Mouse (Mus musculus): Measurements from ENCODE around the gene Apool. TPM values are rescaled to one million over a fixed set of nuclear protein-coding genes. Genes with fewer than 3 reads are reported as not detected.

Apool gene
- polyA plus RNA-seq (2014; fragmentation: Nextera tagmentation; extraction: Ambion mirVana): 74.2 and 81.4 TPM in 2 replicates

GRCm38 (mm10) chrX:112310804-112311530 lies at the start of gene Apool:
TSS of gene Apool (plus strand) at chrX:112311334.
- Histone ChIP-seq H3K27ac (ENCODE audit: low read depth, low read length) (no peak within 1 kb of the TSS), H3K9ac (ENCODE audit: low read length) (peak within 1 kb of the TSS; percentile 67), H3K4me2 (peak within 1 kb of the TSS; percentile 33), H3K36me3 (ENCODE audit: control insufficient read depth, insufficient read depth, low read length) (no peaks in the 10 kb centered on the region), H3K27me3 (ENCODE audit: control insufficient read depth, insufficient read depth, low read length) (no peaks in the 10 kb centered on the region), H3K4me1 (ENCODE audit: control insufficient read depth, insufficient read depth, low read length) (no peaks in the 10 kb centered on the region; the same call in 1 of the 2 replicates), H3K9me3 (ENCODE audit: control insufficient read depth, low read length) (no peaks in the 10 kb centered on the region), H3K4me3 (ENCODE audit: low read depth, low read length) (peak within 1 kb of the TSS; percentile 51)
- peak; percentile 98 for DNase-seq (ENCODE audit: low spot score, missing footprints)
- ATAC-seq (ENCODE audit: low FRiP score): peak; percentile 98
- WGBS: 21% methylated on average over 18 of the region's 18 CpGs

- Histone ChIP-seq H3K27me3 (ENCODE audit: control insufficient read depth, insufficient read depth, low read length) (no peaks in the 10 kb centered on the region), H3K36me3 (ENCODE audit: control insufficient read depth, insufficient read depth, low read length) (no peaks in the 10 kb centered on the region), H3K4me2 (no peak overlapping the region), H3K4me3 (ENCODE audit: low read depth, low read length) (no peak overlapping the region), H3K9ac (ENCODE audit: low read length) (no peak overlapping the region), H3K9me3 (ENCODE audit: control insufficient read depth, low read length) (no peaks in the 10 kb centered on the region), H3K4me1 (ENCODE audit: control insufficient read depth, insufficient read depth, low read length) (no peaks in the 10 kb centered on the region), H3K27ac (ENCODE audit: low read depth, low read length) (no peak overlapping the region)
- no peak for DNase-seq (ENCODE audit: low spot score, missing footprints)
- WGBS: 92% methylated on average over 1 of the region's 1 CpGs
- no peak for ATAC-seq (ENCODE audit: low FRiP score)
Measured at GRCm38 (mm10) chrX:112273550-112273949, 37.6 kb upstream of the Apool start.

GRCm38 (mm10) chrX:112311531-112311887 lies 375 bp downstream of the Apool start:
- ATAC-seq (ENCODE audit: low FRiP score): peak; percentile 77
- 8% methylated on average over 12 of the region's 12 CpGs for WGBS

GRCm38 (mm10) chrX:112312094-112312493 lies 960 bp downstream of the Apool start:
- no peaks in the 10 kb centered on the region; the same call in 1 of the 2 replicates for H3K4me1 ChIP-seq (ENCODE audit: control insufficient read depth, insufficient read depth, low read length)
- H3K36me3 ChIP-seq (ENCODE audit: control insufficient read depth, insufficient read depth, low read length): no peaks in the 10 kb centered on the region
- ATAC-seq (ENCODE audit: low FRiP score) (no peak), DNase-seq (ENCODE audit: low spot score, missing footprints) (no peak)
- H3K27ac ChIP-seq (ENCODE audit: low read depth, low read length): no peak overlapping the region
- peak overlapping the region; percentile 33 for H3K4me2 ChIP-seq
- no peaks in the 10 kb centered on the region for H3K9me3 ChIP-seq (ENCODE audit: control insufficient read depth, low read length)
- H3K9ac ChIP-seq (ENCODE audit: low read length): peak overlapping the region; percentile 67; the same call in 1 of the 2 replicates
- H3K27me3 ChIP-seq (ENCODE audit: control insufficient read depth, insufficient read depth, low read length): no peaks in the 10 kb centered on the region
- WGBS: 45% methylated on average over 1 of the region's 1 CpGs
- H3K4me3 ChIP-seq (ENCODE audit: low read depth, low read length): peak overlapping the region; percentile 51

More at GRCm38 (mm10) chrX:112311531-112311887, 375 bp downstream of the Apool start:
- H3K4me1 ChIP-seq (ENCODE audit: control insufficient read depth, insufficient read depth, low read length): no peaks in the 10 kb centered on the region; the same call in 1 of the 2 replicates
- H3K27ac ChIP-seq (ENCODE audit: low read depth, low read length): no peak overlapping the region
- H3K4me3 ChIP-seq (ENCODE audit: low read depth, low read length): peak overlapping the region; percentile 51
- peak overlapping the region; percentile 33 for H3K4me2 ChIP-seq
- H3K9ac ChIP-seq (ENCODE audit: low read length): peak overlapping the region; percentile 67
- H3K9me3 ChIP-seq (ENCODE audit: control insufficient read depth, low read length): no peaks in the 10 kb centered on the region
- H3K27me3 ChIP-seq (ENCODE audit: control insufficient read depth, insufficient read depth, low read length): no peaks in the 10 kb centered on the region
- no peaks in the 10 kb centered on the region for H3K36me3 ChIP-seq (ENCODE audit: control insufficient read depth, insufficient read depth, low read length)
- DNase-seq (ENCODE audit: low spot score, missing footprints): peak; percentile 93

GRCm38 (mm10) chrX:112320273-112320672 lies 9.1 kb downstream of the Apool start:
- no peak overlapping the region for H3K9ac ChIP-seq (ENCODE audit: low read length)
- no peak overlapping the region for H3K4me2 ChIP-seq
- no peak for DNase-seq (ENCODE audit: low spot score, missing footprints)
- H3K4me1 ChIP-seq (ENCODE audit: control insufficient read depth, insufficient read depth, low read length): no peaks in the 10 kb centered on the region
- no peaks in the 10 kb centered on the region for H3K27me3 ChIP-seq (ENCODE audit: control insufficient read depth, insufficient read depth, low read length)
- no peaks in the 10 kb centered on the region for H3K9me3 ChIP-seq (ENCODE audit: control insufficient read depth, low read length)
- H3K36me3 ChIP-seq (ENCODE audit: control insufficient read depth, insufficient read depth, low read length): no peaks in the 10 kb centered on the region
- no peak overlapping the region for H3K4me3 ChIP-seq (ENCODE audit: low read depth, low read length)
- no peak for ATAC-seq (ENCODE audit: low FRiP score)
- H3K27ac ChIP-seq (ENCODE audit: low read depth, low read length): no peak overlapping the region

GRCm38 (mm10) chrX:112339486-112339885 lies 28.4 kb downstream of the Apool start:
- Histone ChIP-seq H3K9me3 (ENCODE audit: control insufficient read depth, low read length) (no peaks in the 10 kb centered on the region), H3K4me3 (ENCODE audit: low read depth, low read length) (no peak overlapping the region), H3K4me1 (ENCODE audit: control insufficient read depth, insufficient read depth, low read length) (no peaks in the 10 kb centered on the region), H3K27ac (ENCODE audit: low read depth, low read length) (no peak overlapping the region), H3K4me2 (no peak overlapping the region), H3K27me3 (ENCODE audit: control insufficient read depth, insufficient read depth, low read length) (no peaks in the 10 kb centered on the region), H3K36me3 (ENCODE audit: control insufficient read depth, insufficient read depth, low read length) (no peaks in the 10 kb centered on the region), H3K9ac (ENCODE audit: low read length) (no peak overlapping the region)
- ATAC-seq (ENCODE audit: low FRiP score) (no peak), DNase-seq (ENCODE audit: low spot score, missing footprints) (no peak)
- WGBS: 81% methylated on average over 3 of the region's 3 CpGs

GRCm38 (mm10) chrX:112347467-112348394 lies 36.6 kb downstream of the Apool start:
- DNase-seq (ENCODE audit: low spot score, missing footprints): no peak
- Histone ChIP-seq H3K27me3 (ENCODE audit: control insufficient read depth, insufficient read depth, low read length) (no peaks in the 10 kb centered on the region), H3K9me3 (ENCODE audit: control insufficient read depth, low read length) (no peaks in the 10 kb centered on the region), H3K9ac (ENCODE audit: low read length) (no peak overlapping the region), H3K4me3 (ENCODE audit: low read depth, low read length) (no peak overlapping the region), H3K4me1 (ENCODE audit: control insufficient read depth, insufficient read depth, low read length) (no peaks in the 10 kb centered on the region), H3K36me3 (ENCODE audit: control insufficient read depth, insufficient read depth, low read length) (no peaks in the 10 kb centered on the region), H3K4me2 (no peak overlapping the region), H3K27ac (ENCODE audit: low read depth, low read length) (no peak overlapping the region)
- WGBS: 70% methylated on average over 4 of the region's 4 CpGs
- peak; percentile 64 for ATAC-seq (ENCODE audit: low FRiP score)

GRCm38 (mm10) chrX:112348395-112348791 lies 37.3 kb downstream of the Apool start:
- 40% methylated on average over 3 of the region's 3 CpGs for WGBS
- Histone ChIP-seq H3K9ac (ENCODE audit: low read length) (no peak overlapping the region), H3K36me3 (ENCODE audit: control insufficient read depth, insufficient read depth, low read length) (no peaks in the 10 kb centered on the region), H3K27me3 (ENCODE audit: control insufficient read depth, insufficient read depth, low read length) (no peaks in the 10 kb centered on the region), H3K4me2 (no peak overlapping the region), H3K4me1 (ENCODE audit: control insufficient read depth, insufficient read depth, low read length) (no peaks in the 10 kb centered on the region), H3K27ac (ENCODE audit: low read depth, low read length) (no peak overlapping the region), H3K4me3 (ENCODE audit: low read depth, low read length) (no peak overlapping the region), H3K9me3 (ENCODE audit: control insufficient read depth, low read length) (no peaks in the 10 kb centered on the region)
- peak; percentile 88 for DNase-seq (ENCODE audit: low spot score, missing footprints)
- no peak for ATAC-seq (ENCODE audit: low FRiP score)

- ATAC-seq (ENCODE audit: low FRiP score): no peak
- Histone ChIP-seq H3K4me1 (ENCODE audit: control insufficient read depth, insufficient read depth, low read length) (no peaks in the 10 kb centered on the region), H3K27me3 (ENCODE audit: control insufficient read depth, insufficient read depth, low read length) (no peaks in the 10 kb centered on the region), H3K27ac (ENCODE audit: low read depth, low read length) (no peak overlapping the region), H3K4me3 (ENCODE audit: low read depth, low read length) (no peak overlapping the region), H3K9me3 (ENCODE audit: control insufficient read depth, low read length) (peaks cover 4% of the 10 kb centered on the region; the same call in 1 of the 2 replicates), H3K36me3 (ENCODE audit: control insufficient read depth, insufficient read depth, low read length) (no peaks in the 10 kb centered on the region), H3K9ac (ENCODE audit: low read length) (no peak overlapping the region), H3K4me2 (no peak overlapping the region)
- DNase-seq (ENCODE audit: low spot score, missing footprints): no peak
- 45% methylated on average over 4 of the region's 4 CpGs for WGBS
Measured at GRCm38 (mm10) chrX:112368426-112368825, 57.3 kb downstream of the Apool start.

Data from midbrain, embryonic 11.5 days (tissue).